Mouse (Mus musculus) adrenal gland, postnatal 4 days (tissue): ENCODE data around the gene Ccnk. TPM values are rescaled to one million over a fixed set of nuclear protein-coding genes. Genes with fewer than 3 reads are reported as not detected.

Source experiments
- DNase-seq, 2 experiments: peaks; one replicate each; pipeline ENCODE4 v3.0.0; 2021 to 2022; ENCODE audit warnings: low spot score in 2 of 2, mixed read lengths in 2 of 2
- total RNA-seq, 2 experiments: library from RNA; stranded (reverse); gene quantifications; 2 replicates each; pipeline ENCODE4 v1.2.3; 2021

The Ccnk gene
- total RNA-seq, 2 experiments from 2014 or later: 43.9 to 45.8 TPM

- DNase-seq: no peak
Observed at GRCm38 (mm10) chr12:108181716-108182115, 2.3 kb downstream of the Ccnk start.

GRCm38 (mm10) chr12:108187541-108188091 is 8.2 kb downstream of the Ccnk start:
- no peak for DNase-seq

- DNase-seq: no peak
Observed at GRCm38 (mm10) chr12:108193878-108194277, 14.5 kb downstream of the Ccnk start.

GRCm38 (mm10) chr12:108195761-108196160 is 16.4 kb downstream of the Ccnk start:
- no peak for DNase-seq

- DNase-seq: no peak
Observed at GRCm38 (mm10) chr12:108198447-108198846, 19.1 kb downstream of the Ccnk start.

- DNase-seq: no peak
Observed at GRCm38 (mm10) chr12:108200094-108200493, 20.7 kb downstream of the Ccnk start.

GRCm38 (mm10) chr12:108203895-108204294 is 24.5 kb downstream of the Ccnk start:
- peak in 1 of 2 experiments; percentile 1 for DNase-seq

GRCm38 (mm10) chr12:108204978-108205377 is 25.6 kb downstream of the Ccnk start:
- peak in 1 of 2 experiments; percentile 1 for DNase-seq

- DNase-seq: peak; percentile 61 to 64
Observed at GRCm38 (mm10) chr12:108206641-108207040, 27.3 kb downstream of the Ccnk start.

GRCm38 (mm10) chr12:108208216-108208615 is 28.8 kb downstream of the Ccnk start:
- DNase-seq: no peak

- DNase-seq: peak in 1 of 2 experiments; percentile 52
Observed at GRCm38 (mm10) chr12:108208726-108209438, 29.5 kb downstream of the Ccnk start.

GRCm38 (mm10) chr12:108210623-108211022 is 31.2 kb downstream of the Ccnk start:
- no peak for DNase-seq

- no peak for DNase-seq
Observed at GRCm38 (mm10) chr12:108212071-108212470, 32.7 kb downstream of the Ccnk start.

- no peak for DNase-seq
Observed at GRCm38 (mm10) chr12:108212476-108212875, 33.1 kb downstream of the Ccnk start.

GRCm38 (mm10) chr12:108213090-108214041 is 34.0 kb downstream of the Ccnk start:
- DNase-seq: no peak

GRCm38 (mm10) chr12:108215090-108215489 is 35.7 kb downstream of the Ccnk start:
- DNase-seq: no peak

GRCm38 (mm10) chr12:108216611-108217370 is 37.4 kb downstream of the Ccnk start:
- no peak for DNase-seq

- no peak for DNase-seq
Observed at GRCm38 (mm10) chr12:108217572-108217971, 38.2 kb downstream of the Ccnk start.

- no peak for DNase-seq
Observed at GRCm38 (mm10) chr12:108219163-108219562, 39.8 kb downstream of the Ccnk start.

GRCm38 (mm10) chr12:108219825-108220616 is 40.6 kb downstream of the Ccnk start:
- no peak for DNase-seq
